Mouse (Mus musculus): ENCODE data around the gene Slc7a5.

The Slc7a5 gene

DNA sequence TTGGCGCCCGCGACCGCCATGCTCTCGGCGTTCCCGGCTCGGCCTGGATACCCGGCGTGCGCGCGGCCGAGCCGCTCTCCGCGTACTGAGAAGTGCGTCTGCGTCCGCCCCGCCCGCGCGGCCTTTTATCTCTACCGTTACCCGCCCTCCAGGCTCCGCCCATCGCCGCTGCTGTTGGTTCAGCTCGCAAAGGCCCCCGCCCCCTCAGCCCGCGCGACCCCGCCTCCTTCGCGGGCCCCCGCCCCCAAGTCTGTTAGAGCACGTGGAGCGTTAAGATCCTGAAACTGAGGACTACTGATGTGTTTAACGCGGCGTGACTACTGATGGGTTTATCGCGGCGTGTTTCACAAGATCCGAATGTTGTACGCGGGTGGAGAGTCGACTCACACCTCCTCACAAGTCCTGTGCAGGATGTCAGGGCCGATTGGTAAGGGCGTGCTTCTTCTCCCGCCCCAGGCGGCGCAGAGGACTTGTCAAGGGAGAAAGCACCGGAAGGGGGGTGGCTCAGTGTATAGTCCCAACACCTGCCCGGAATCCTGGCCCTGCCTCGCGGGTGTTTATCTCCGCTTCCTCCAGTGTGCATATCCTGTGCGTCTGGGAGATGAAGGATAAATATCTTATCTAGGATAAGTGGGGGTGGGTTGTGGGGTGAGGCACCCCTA, at the start of gene Slc7a5:
Slc7a5 (minus strand) TSS at position 108 of the 662 bp plus-strand sequence.
- peak; percentile 96 for DNase-seq (ENCODE audit: low spot score in 2 of 2)

- DNase-seq (ENCODE audit: low spot score in 2 of 2), result no peak
Measured at GRCm38 (mm10) chr8:121955825-121956500, 48.5 kb upstream of the Slc7a5 start.

DNA sequence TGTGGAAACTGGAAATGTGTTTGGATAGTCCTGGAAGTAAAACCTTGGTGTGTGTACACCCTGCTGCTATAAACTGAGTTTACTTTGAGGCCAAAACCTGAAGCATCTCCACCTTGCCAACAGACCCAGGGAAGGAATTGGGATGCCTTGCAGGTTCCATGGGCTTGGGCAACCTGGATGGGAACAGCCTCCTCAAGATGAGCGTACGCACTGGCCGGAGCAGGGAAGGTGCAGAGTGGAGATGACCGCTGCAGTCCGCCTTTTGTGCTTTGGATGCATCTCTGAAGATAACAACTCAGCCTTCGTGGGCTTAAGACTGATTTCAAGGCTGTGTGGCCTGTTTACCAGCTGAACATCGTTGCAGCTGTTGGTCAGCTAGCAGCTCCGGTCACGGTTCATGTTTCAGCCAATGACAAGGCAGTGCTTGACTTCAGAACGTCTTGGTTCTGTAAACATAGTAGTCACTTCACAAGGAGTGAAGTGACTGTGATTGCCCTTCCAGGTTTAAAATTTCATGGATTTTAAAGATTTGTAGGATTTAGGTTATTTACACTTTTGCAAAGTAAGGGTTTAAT, 47.6 kb upstream of the Slc7a5 start:
- DNase-seq (ENCODE audit: low spot score in 2 of 2), result no peak

DNA sequence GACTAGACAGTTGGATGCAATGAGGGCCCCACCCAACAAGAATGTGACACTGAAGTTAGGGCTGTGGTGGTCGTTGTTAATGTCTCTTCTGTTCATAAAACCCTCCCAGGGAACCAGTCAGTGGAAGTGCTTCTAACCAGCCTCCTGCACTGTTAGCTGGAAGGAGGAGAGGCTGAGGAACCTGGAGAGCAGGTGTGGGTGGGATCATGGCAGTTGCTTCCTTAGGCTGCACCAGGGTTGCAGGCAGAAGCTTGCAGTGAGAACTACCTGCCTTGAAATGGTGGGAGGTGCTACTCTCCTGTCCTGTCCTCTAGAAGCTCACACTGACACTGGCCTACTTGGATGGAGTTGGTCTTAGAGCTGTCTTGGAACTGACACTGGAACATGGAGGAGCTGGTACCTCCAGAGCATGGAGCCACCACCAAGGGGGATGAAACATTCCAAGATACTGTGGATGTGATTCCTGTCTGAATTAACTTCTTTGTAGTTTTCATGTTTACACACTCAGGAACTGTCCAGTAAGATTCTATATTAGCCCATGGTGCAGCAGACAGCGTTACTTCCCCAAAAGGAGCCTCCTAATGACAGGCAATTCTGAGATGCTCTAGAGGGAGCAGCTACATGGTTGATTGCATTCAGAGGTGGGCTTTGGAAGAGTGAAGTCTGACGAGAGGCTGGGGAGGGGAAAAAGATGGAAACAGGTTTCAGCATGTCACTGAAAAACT, 46.5 kb upstream of the Slc7a5 start:
- DNase-seq (ENCODE audit: low spot score in 2 of 2), result no peak

DNA sequence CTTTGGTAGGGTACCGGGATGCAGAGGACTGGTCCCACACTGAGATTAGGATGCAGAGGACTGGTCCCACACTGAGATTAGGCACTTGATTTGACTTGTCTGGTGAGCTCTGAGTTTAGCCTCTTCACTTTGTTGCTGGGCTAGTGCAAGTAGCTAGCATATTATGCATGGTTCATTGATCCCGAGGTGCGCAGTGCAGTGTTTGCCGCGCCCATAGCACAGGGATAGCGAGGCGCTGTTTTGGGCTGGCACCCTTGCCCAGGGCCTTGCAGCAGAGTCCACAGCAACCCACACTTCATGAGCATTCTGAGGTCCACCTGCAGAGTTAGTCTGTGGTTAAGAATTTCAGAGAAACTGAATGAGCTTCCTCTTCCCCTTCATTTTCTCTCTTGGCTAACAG, 45.3 kb upstream of the Slc7a5 start:
- no peak for DNase-seq (ENCODE audit: low spot score in 2 of 2)

GRCm38 (mm10) chr8:121952122-121952521, 44.6 kb upstream of the Slc7a5 start:
- no peak for DNase-seq (ENCODE audit: low spot score in 2 of 2)

DNA sequence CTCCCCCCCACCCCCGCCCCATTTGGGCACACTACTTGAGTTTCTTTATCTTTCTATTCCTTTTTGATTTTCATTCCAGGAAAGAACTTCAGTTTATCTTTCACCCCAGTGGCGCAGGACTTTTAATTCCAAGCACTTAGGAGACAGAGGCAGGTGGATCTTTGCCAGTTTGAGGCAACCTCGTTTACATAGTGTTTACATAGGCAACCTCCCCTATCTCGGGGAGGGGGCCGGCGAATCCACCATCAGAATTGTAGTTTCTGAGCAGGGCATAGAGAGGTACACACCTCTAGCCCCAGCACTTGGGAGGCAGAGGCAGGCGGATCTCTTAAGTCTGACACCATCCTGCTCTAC, 44.1 kb upstream of the Slc7a5 start:
- no peak for DNase-seq (ENCODE audit: low spot score in 2 of 2)

DNA sequence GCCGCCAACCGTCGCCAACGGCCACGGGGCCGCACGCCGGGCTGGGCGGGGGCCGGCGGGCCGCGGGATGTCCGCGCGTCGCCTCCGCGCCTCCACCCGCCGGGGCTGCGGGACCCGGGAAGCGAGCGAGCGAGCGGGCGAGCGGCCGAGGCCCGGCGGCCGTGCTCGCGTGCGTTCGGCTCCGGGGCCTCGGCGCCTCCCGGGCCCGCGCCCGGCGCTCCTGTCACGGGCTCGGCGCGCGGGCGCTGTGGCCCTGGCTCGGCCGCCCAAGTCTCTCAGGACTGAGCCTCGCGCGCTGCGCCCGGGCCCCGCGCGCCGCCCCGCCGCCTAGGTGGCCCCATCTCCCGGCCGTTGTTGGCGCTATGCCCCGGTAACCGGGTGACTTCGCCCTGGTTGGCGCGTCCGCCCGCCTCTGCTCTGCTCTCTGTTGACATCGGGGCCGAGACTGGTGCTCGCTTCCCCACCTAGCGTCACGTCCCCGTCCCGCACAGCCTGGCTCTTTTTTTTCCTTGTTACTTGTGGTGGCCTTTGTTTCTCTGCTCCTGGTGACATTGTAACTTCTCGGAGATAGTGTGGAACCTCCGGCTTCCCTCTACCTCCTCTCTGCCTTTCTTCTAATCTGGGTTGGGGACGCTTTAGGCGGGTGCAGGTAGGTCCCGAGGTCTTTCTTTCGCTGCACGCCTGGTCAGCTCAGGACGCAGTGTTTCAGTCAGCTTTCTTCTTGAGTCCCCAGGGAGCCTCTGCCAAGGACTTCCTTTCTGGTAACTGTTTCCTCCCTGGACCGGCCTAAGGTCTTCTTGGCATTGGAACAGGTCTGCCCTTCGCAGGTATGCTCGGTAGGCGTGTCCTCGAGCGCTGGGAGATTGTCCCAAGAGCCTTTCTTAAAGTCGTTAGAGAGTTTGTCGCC, 43.5 kb upstream of the Slc7a5 start:
- DNase-seq (ENCODE audit: low spot score in 2 of 2), result peak; percentile 47 to 60

GRCm38 (mm10) chr8:121949941-121950748, 42.7 kb upstream of the Slc7a5 start:
- DNase-seq (ENCODE audit: low spot score in 2 of 2), result peak; percentile 98

DNA sequence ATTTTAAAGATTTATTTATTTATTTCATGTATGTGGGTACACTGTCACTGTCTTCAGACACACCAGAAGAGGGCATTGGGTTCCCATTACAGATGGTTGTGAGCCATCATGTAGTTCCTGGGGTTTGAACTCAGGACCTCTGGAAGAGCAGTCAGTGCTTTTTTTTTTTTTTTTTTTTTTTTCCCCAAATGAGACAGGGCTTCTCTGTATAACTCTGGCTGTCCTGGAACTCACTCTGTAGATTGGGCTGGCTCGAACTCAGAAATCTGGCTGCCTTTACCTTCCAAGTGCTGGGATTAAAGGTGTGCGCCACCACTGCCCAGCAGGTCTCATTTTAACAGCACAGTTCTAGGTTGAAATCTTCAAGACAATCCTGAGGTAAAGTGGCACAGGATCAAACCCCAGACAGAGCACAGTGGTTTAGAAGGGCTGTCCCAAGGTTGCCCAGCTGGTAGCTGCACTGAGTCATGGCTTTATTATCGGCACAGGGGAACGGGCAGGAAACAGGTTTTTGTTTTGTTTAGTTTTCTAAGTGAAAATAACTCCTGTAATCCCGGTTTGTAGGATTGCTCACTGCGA, 41.8 kb upstream of the Slc7a5 start, which contains the start of gene Banp:
Banp (plus strand) TSS at position 529 of the 579 bp plus-strand sequence.
- no peak for DNase-seq (ENCODE audit: low spot score in 2 of 2)

DNA sequence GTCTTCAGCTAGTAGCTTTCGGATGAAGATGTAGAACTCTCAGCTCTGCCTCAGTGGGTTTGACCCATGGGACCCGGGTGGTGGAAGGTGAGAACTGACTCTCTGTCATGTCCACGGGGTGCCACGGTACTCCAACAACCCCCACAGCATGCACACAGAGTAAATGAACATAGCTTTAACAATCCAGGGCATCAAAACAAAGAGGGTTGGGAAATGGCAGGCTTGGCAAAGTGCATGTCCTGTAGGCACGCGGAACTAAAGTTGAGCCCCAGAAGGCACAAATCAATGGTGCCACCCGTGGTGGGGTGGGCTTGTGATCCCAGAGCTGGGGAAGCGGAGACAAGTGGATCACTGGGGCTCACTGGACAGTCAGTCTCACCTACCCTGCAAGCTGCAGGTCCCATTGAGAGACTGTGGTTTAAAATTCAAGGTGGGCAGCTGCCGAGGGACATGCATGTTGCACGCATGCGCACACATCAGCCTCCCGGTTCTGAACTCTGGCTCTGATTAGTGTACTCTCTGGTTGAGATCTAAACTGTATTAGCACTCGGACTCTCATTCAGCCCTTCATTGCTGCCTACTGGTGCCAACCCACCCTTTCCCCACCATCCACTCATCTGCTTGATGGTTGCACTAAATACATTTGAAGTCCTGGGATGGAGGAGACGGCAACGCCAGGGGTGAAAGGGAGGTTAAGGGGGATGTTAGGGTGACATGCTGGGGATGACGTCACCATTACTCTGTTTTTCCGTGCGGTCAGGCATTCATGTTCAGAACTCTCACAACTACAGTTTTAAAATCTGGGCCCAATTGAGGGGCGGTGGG, 41.0 kb upstream of the Slc7a5 start:
- DNase-seq (ENCODE audit: low spot score in 2 of 2), result peak in 1 of 2 experiments; percentile 9

GRCm38 (mm10) chr8:121947753-121948141, 40.3 kb upstream of the Slc7a5 start:
- DNase-seq (ENCODE audit: low spot score in 2 of 2), result peak; percentile 86 to 90

GRCm38 (mm10) chr8:121947047-121947752, 39.7 kb upstream of the Slc7a5 start:
- DNase-seq (ENCODE audit: low spot score in 2 of 2), result no peak

- no peak for DNase-seq (ENCODE audit: low spot score in 2 of 2)
Measured at GRCm38 (mm10) chr8:121946351-121946750, 38.9 kb upstream of the Slc7a5 start.

- DNase-seq (ENCODE audit: low spot score in 2 of 2), result no peak
Measured at GRCm38 (mm10) chr8:121944831-121945230, 37.3 kb upstream of the Slc7a5 start, which contains the start of gene Car5a. Car5a (minus strand) TSS chr8:121944904.

- DNase-seq (ENCODE audit: low spot score in 2 of 2), result no peak
Measured at GRCm38 (mm10) chr8:121943716-121944115, 36.2 kb upstream of the Slc7a5 start.

DNA sequence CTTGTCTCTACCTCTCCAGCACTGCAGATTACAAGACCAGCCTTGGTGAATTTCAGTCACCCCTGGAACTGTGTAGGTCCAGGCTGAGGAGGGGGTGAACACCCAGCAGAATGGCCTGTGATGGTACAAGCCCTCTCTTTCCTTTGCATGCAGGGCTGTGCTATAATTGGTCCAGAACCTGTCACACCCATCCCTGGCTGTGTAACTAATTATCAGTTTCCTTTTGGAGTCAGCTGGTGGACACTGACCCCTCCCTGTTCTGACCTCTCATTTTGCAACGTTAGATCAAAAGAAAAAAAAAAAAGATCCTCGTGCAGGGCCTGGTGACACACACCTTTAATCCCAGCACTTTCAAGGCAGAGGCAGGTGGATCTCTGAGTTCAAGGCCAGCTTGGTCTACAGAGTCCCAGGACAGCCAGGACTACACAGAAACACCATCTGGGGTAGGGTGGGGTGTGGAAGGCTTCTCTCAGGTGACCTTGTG, 35.6 kb upstream of the Slc7a5 start:
- no peak for DNase-seq (ENCODE audit: low spot score in 2 of 2)

DNA sequence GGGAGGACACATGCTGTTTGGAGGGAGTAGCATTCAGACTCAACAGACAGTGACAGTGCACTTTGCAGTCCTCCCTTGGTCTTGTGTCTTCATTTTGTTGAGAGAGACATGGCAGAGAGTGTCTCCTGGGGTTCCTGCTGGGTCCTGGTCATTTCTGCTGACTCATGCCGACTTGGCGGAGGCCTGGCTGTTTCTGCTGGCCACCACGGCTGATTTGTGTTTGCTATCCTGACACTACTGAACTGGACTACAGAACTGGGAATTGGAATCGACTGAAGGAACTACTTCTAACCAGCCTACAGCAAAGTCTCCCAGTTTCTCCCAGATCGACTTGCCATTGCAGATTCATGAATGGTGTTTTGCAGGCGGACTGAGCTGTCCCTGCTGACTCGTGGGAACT, 31.2 kb upstream of the Slc7a5 start:
- DNase-seq (ENCODE audit: low spot score in 2 of 2), result no peak
